ENCODE assay signal across 8 mouse cellular contexts in the genomic region with DNA sequence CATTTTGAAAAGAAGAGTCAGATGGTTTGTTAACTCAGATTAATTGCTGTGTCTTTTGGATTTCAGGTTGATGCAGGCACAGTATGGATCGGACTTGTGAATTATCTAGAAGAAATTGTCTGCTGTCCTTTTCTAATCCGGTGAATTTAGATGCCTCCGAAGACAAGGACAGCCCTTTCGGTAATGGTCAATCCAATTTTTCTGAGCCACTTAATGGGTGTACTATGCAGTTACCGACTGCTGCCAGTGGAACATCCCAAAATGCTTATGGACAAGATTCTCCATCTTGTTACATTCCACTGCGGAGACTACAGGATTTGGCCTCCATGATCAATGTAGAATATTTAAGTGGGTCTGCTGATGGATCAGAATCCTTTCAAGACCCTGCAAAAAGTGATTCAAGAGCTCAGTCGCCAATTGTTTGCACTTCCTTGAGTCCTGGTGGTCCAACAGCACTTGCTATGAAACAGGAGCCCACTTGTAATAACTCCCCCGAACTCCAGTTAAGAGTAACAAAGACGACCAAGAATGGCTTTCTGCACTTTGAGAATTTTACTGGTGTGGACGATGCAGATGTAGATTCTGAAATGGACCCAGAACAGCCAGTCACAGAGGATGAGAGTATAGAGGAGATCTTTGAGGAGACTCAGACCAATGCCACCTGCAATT. TPM values are rescaled to one million over a fixed set of nuclear protein-coding genes. Genes with fewer than 3 reads are reported as not detected.
DNase-seq lines count a peak whose midpoint lies in the region; ATAC-seq and TF ChIP-seq lines count a peak whose summit lies in the region.

No protein-coding gene starts in this region.

- H3K4me2 ChIP-seq in heart, embryonic 12.5 days, result peak overlapping the region; percentile 80
- H3K4me2 ChIP-seq in forebrain, embryonic 14.5 days (ENCODE audit: low read length), result peak overlapping the region; percentile 87
- H3K4me2 ChIP-seq in liver, embryonic 15.5 days, result peak overlapping the region; percentile 100

- intact Hi-C loops in heart, postnatal 25 days (cut with DNase I), result loop anchor here (2.0 to 5.0 kb wide), 2 partner anchors 30 to 44 kb away; no protein-coding TSS in a partner anchor

- H3K9ac ChIP-seq in heart, embryonic 12.5 days, result peak overlapping the region; percentile 98
- peak overlapping the region; percentile 96 for H3K9ac ChIP-seq in forebrain, embryonic 14.5 days (ENCODE audit: low read length)
- peak overlapping the region; percentile 93 for H3K9ac ChIP-seq in liver, embryonic 15.5 days

- no peaks in the 10 kb centered on the region for H3K9me3 ChIP-seq in heart, embryonic 12.5 days (replicated peaks)
- H3K9me3 ChIP-seq in E14TG2a.4 (ENCODE audit: low read length), result no peaks in the 10 kb centered on the region
- H3K9me3 ChIP-seq in forebrain, embryonic 14.5 days (replicated peaks; ENCODE audit: control insufficient read depth, low read length), result no peaks in the 10 kb centered on the region
- H3K9me3 ChIP-seq in liver, embryonic 15.5 days (replicated peaks), result no peaks in the 10 kb centered on the region

- 61% methylated on average over 10 of the region's 10 CpGs for whole genome bisulfite sequencing in heart, embryonic 12.5 days
- WGBS in forebrain, embryonic 14.5 days, result 63% methylated on average over 10 of the region's 10 CpGs
- 55% methylated on average over 10 of the region's 10 CpGs for WGBS in liver, embryonic 15.5 days (ENCODE audit: insufficient replicate concordance)

- DNase-seq in heart, postnatal 25 days (ENCODE audit: low spot score), result no peak
- DNase-seq in forebrain, embryonic 14.5 days (ENCODE audit: low spot score), result no peak
- no peak for DNase-seq in frontal cortex, postnatal 14 days (ENCODE audit: low spot score in 2 of 2)
- DNase-seq in embryo, embryonic 10.5 days (ENCODE audit: low spot score), result no peak

- H3K27ac ChIP-seq in heart, embryonic 12.5 days (ENCODE audit: poor library complexity, severe bottlenecking), result peak overlapping the region; percentile 100
- H3K27ac ChIP-seq in forebrain, embryonic 14.5 days (ENCODE audit: low read depth, low read length), result peak overlapping the region; percentile 97
- peak overlapping the region; percentile 93; the same call in 1 of the 2 replicates for H3K27ac ChIP-seq in liver, embryonic 15.5 days (replicated peaks)

- no peak for ATAC-seq in heart, embryonic 12.5 days (ENCODE audit: insufficient number of reproducible peaks, low FRiP score)
- ATAC-seq in forebrain, embryonic 14.5 days, result no peak
- no peak for ATAC-seq in liver, embryonic 15.5 days (ENCODE audit: insufficient read depth)
- no peak for ATAC-seq in megakaryocyte progenitor cell, adult 5-6 weeks (replicated peaks; ENCODE audit: poor library complexity)

- H3K4me1 ChIP-seq in heart, embryonic 12.5 days (replicated peaks), result peaks cover 39% of the 10 kb centered on the region
- peaks cover 70% of the 10 kb centered on the region for H3K4me1 ChIP-seq in E14TG2a.4 (replicated peaks; ENCODE audit: low read depth, low read length)
- peaks cover 48% of the 10 kb centered on the region for H3K4me1 ChIP-seq in forebrain, embryonic 14.5 days (ENCODE audit: control insufficient read depth, insufficient read depth, low read length)
- H3K4me1 ChIP-seq in liver, embryonic 15.5 days (replicated peaks), result peaks cover 80% of the 10 kb centered on the region

- no peaks in the 10 kb centered on the region for H3K27me3 ChIP-seq in heart, embryonic 12.5 days (replicated peaks)
- no peaks in the 10 kb centered on the region for H3K27me3 ChIP-seq in E14TG2a.4 (ENCODE audit: insufficient read depth, low read length)
- H3K27me3 ChIP-seq in forebrain, embryonic 14.5 days (replicated peaks; ENCODE audit: control insufficient read depth, insufficient read depth, low read length), result no peaks in the 10 kb centered on the region
- H3K27me3 ChIP-seq in liver, embryonic 15.5 days, result 0 out of 2 replicates have a peak, but pooled peaks cover 3% of the 10 kb centered on the region

- peak overlapping the region; percentile 92 for H3K4me3 ChIP-seq in heart, embryonic 12.5 days
- H3K4me3 ChIP-seq in E14TG2a.4 (replicated peaks; ENCODE audit: low read length), result peak overlapping the region; percentile 90
- peak overlapping the region; percentile 79 for H3K4me3 ChIP-seq in forebrain, embryonic 14.5 days (ENCODE audit: low read depth, low read length)
- peak overlapping the region; percentile 86 for H3K4me3 ChIP-seq in liver, embryonic 15.5 days (replicated peaks)

- no peak for TF ChIP-seq CTCF in E14TG2a.4 (conservative IDR thresholded peaks at IDR 0.05; ENCODE audit: low read length)

- H3K36me3 ChIP-seq in heart, embryonic 12.5 days, result peaks cover 42% of the 10 kb centered on the region
- H3K36me3 ChIP-seq in E14TG2a.4 (ENCODE audit: insufficient read depth, low read length), result peaks cover 56% of the 10 kb centered on the region
- H3K36me3 ChIP-seq in forebrain, embryonic 14.5 days (ENCODE audit: control insufficient read depth, insufficient read depth, low read length), result peaks cover 35% of the 10 kb centered on the region
- H3K36me3 ChIP-seq in liver, embryonic 15.5 days (replicated peaks), result peaks cover 44% of the 10 kb centered on the region

RNA-seq across cellular contexts. Expression of a gene that starts 3.7 kb away (rescaled TPM):
- polyA plus RNA-seq in heart, embryonic 12.5 days (2016; fragmentation: Nextera tagmentation; extraction: Ambion mirVana), result 52.7 and 53.9 TPM in 2 replicates
- total RNA-seq in heart, postnatal 25 days (2021), result 10 to 100 TPM; 59.1 to 65.4 TPM
- polyA plus RNA-seq in forebrain, embryonic 14.5 days (2014; fragmentation: Nextera tagmentation; extraction: Ambion mirVana), result 52.3 and 61.1 TPM in 2 replicates
- polyA plus RNA-seq in liver, embryonic 15.5 days (2015; fragmentation: Nextera tagmentation; extraction: Ambion mirVana), result 13.3 and 14.4 TPM in 2 replicates
- total RNA-seq in megakaryocyte progenitor cell, adult 5-6 weeks (2015), result 90.4 and 94.9 TPM in 2 replicates
- total RNA-seq in megakaryocyte progenitor cell, adult 5-6 weeks (2017), result 74.5 and 89.7 TPM in 2 replicates
